ENCODE assay signal across 8 mouse cellular contexts in genomic region chr13:99092279-99092930, GRCm38 (mm10).
DNase-seq lines count a peak whose midpoint lies in the region; ATAC-seq and TF ChIP-seq lines count a peak whose summit lies in the region.

No protein-coding gene starts in this region.

- H3K4me1 ChIP-seq in ES-E14 (ENCODE audit: control insufficient read depth in 2 of 2, insufficient read depth in 2 of 2, low read length in 2 of 2, poor library complexity in 1 of 2) = peaks cover 4 to 10% of the 10 kb centered on the region in 2 experiments; a peak in 1 of 4 replicates
- H3K4me1 ChIP-seq in limb, embryonic 12.5 days (replicated peaks) = peaks cover 14% of the 10 kb centered on the region; the same call in 1 of the 2 replicates

- in situ Hi-C loops in ES-E14 (cut with MboI; ENCODE audit: low sequenced_read_pairs in 2 of 2, unreplicated experiment in 2 of 2) = no loop called here

- 49% methylated on average over 14 of the region's 14 CpGs for WGBS in limb, embryonic 12.5 days

- no peak for DNase-seq in ES-E14 (ENCODE audit: low read depth, low spot score)
- peak; percentile 59 for DNase-seq in embryo, embryonic 10.5 days (ENCODE audit: low spot score)
- peak; percentile 62 to 64 for DNase-seq in heart, postnatal 10 days
- peak; percentile 29 for DNase-seq in retina, postnatal 1 day
- DNase-seq in layer of hippocampus, adult 18-20 months (ENCODE audit: low spot score in 2 of 2) = no peak
- DNase-seq in layer of hippocampus, postnatal 36 days = no peak
- no peak for DNase-seq in left cerebral cortex, postnatal 25 days (ENCODE audit: low spot score in 2 of 2)

- H3K27ac ChIP-seq in ES-E14 (ENCODE audit: insufficient read depth, low read depth, low read length, poor library complexity, severe bottlenecking) = no peak overlapping the region
- peak overlapping the region; percentile 17; the same call in 1 of the 2 replicates for H3K27ac ChIP-seq in limb, embryonic 12.5 days

- ATAC-seq in limb, embryonic 12.5 days (ENCODE audit: insufficient number of reproducible peaks, insufficient read depth, low FRiP score, low TSS enrichment, low read depth) = no peak

- H3K27me3 ChIP-seq in limb, embryonic 12.5 days = no peaks in the 10 kb centered on the region

- H3K4me3 ChIP-seq in ES-E14 (ENCODE audit: insufficient read depth in 1 of 2, low read depth in 1 of 2, low read length in 2 of 2, poor library complexity in 1 of 2, severe bottlenecking in 1 of 2) = no peak overlapping the region
- H3K4me3 ChIP-seq in limb, embryonic 12.5 days (replicated peaks) = no peak overlapping the region

- no peaks in the 10 kb centered on the region for H3K36me3 ChIP-seq in ES-E14 (ENCODE audit: control insufficient read depth, insufficient read depth, low read length, poor library complexity, severe bottlenecking)
- H3K36me3 ChIP-seq in limb, embryonic 12.5 days = no peaks in the 10 kb centered on the region

- no peaks in the 10 kb centered on the region for H3K9me3 ChIP-seq in ES-E14 (ENCODE audit: control insufficient read depth, insufficient read depth, low read depth, low read length)
- no peaks in the 10 kb centered on the region for H3K9me3 ChIP-seq in limb, embryonic 12.5 days

- H3K4me2 ChIP-seq in limb, embryonic 12.5 days = no peak overlapping the region

- intact Hi-C loops in heart, postnatal 10 days (cut with DNase I) = loop anchor here (5.0 kb wide), 2 partner anchors 35 to 165 kb away; partner anchors contain the start of gene Tnpo1
- intact Hi-C loops in left cerebral cortex, postnatal 25 days (cut with DNase I) = loop anchor here (5.0 kb wide), 2 partner anchors 200 to 225 kb away; no protein-coding TSS in a partner anchor

- H3K9ac ChIP-seq in ES-E14 (ENCODE audit: insufficient read depth, low read depth, low read length, poor library complexity, severe bottlenecking) = peak overlapping the region; percentile 7; the same call in 1 of the 2 replicates
- H3K9ac ChIP-seq in limb, embryonic 12.5 days (replicated peaks) = no peak overlapping the region

TF ChIP-seq in ES-E14, 5 proteins besides CTCF, POLR2A, EP300 and RAD21:
- no peak for TF ChIP-seq ZNF384 (IDR thresholded peaks at IDR 0.05; ENCODE audit: low read depth, low read length)
- no peak for TF ChIP-seq HCFC1 (IDR thresholded peaks at IDR 0.05; ENCODE audit: borderline replicate concordance, insufficient read depth, low read length)
- TF ChIP-seq MAFK (IDR thresholded peaks at IDR 0.05; ENCODE audit: insufficient read depth, low read depth, low read length) = no peak
- no peak for TF ChIP-seq CHD2 (IDR thresholded peaks at IDR 0.05; ENCODE audit: low read depth, low read length)
- no peak for TF ChIP-seq ZC3H11A (IDR thresholded peaks at IDR 0.05; ENCODE audit: borderline replicate concordance, low read depth, low read length)
TF ChIP-seq in ES-E14: peak in this region for 0.

Comparison
In these comparisons a context has a peak if more than half of its experiments do, and no peak if none do; other contexts are left out.
1. DNase-seq: peak in embryo, embryonic 10.5 days (single experiment), heart, postnatal 10 days (2 of 2) and retina, postnatal 1 day (single experiment); none in ES-E14 (single experiment), layer of hippocampus, adult 18-20 months (0 of 2), layer of hippocampus, postnatal 36 days (0 of 2) and left cerebral cortex, postnatal 25 days (0 of 2).